Mouse (Mus musculus) embryonic facial prominence, embryonic 14.5 days (tissue): ENCODE measurements around the gene Mcmbp. TPM values are rescaled to one million over a fixed set of nuclear protein-coding genes. Genes with fewer than 3 reads are reported as not detected.

Source experiments
- ATAC-seq: fragments of 200-750 bp; cut with Nextera tagmentation; 2 replicates; pipeline ENCODE4 v1.8.0; 2017; ENCODE audit warnings: low read depth, moderate number of reproducible peaks, moderate TSS enrichment
- DNase-seq: peaks from one replicate; pipeline ENCODE4 v3.0.0-alpha.2; 2015; ENCODE audit warnings: low spot score
- H3K27ac ChIP-seq: fragments of 300-500 bp; sonication (generic); replicated peaks from 2 replicates; pipeline ENCODE4 v1.5.1; 2014; ENCODE audit warnings: low read depth, mild to moderate bottlenecking, low read length, moderate library complexity
- H3K27me3 ChIP-seq: fragments of 300-500 bp; sonication (generic); replicated peaks from 2 replicates; pipeline ENCODE4 v1.6.1; 2014; ENCODE audit warnings: low read length; ENCODE audit not compliant: control insufficient read depth, insufficient read depth
- H3K36me3 ChIP-seq: fragments of 300-500 bp; sonication (generic); 2 replicates; pipeline ENCODE4 v1.6.1; 2014; ENCODE audit warnings: low read length, mixed read lengths; ENCODE audit not compliant: control insufficient read depth, insufficient read depth
- H3K4me1 ChIP-seq: fragments of 300-500 bp; sonication (generic); 2 replicates; pipeline ENCODE4 v1.6.1; 2014; ENCODE audit warnings: antibody characterized with exemption, low read length; ENCODE audit not compliant: control insufficient read depth, insufficient read depth
- H3K4me2 ChIP-seq: fragments of 300-500 bp; sonication (generic); 2 replicates; pipeline ENCODE4 v1.6.1; 2014; ENCODE audit warnings: low read depth, mild to moderate bottlenecking, low read length, moderate library complexity, mixed read lengths
- H3K4me3 ChIP-seq: fragments of 300-500 bp; sonication (generic); 2 replicates; pipeline ENCODE4 v1.5.1; 2014; ENCODE audit warnings: low read depth, mild to moderate bottlenecking, low read length
- H3K9ac ChIP-seq: fragments of 300-500 bp; sonication (generic); 2 replicates; pipeline ENCODE4 v1.6.1; 2014; ENCODE audit warnings: low read depth, mild to moderate bottlenecking, low read length, moderate library complexity, mixed read lengths
- H3K9me3 ChIP-seq: fragments of 300-500 bp; sonication (generic); 2 replicates; pipeline ENCODE4 v1.6.1; 2016; ENCODE audit warnings: low read length; ENCODE audit not compliant: control insufficient read depth
- WGBS: fragments of 180-500 bp; shearing (Covaris S2); extraction: QIAGEN DNeasy Blood & Tissue Kit; methylation state at CpG from one replicate; pipeline ENCODE4 v1.1.7; 2014; 5-methylcytosine and 5-hydroxymethylcytosine counted together
- polyA plus RNA-seq: library from polyadenylated mRNA; unstranded; fragments of >200 nt; fragmentation: Nextera tagmentation; extraction: Ambion mirVana; gene quantifications from 2 replicates; pipeline ENCODE4 v1.2.1, GENCODE M21; 2014

The Mcmbp gene
- polyA plus RNA-seq, 1 experiment from 2014 or later, result 57.9 TPM

GRCm38 (mm10) chr7:128750296-128750695 lies 10.0 kb upstream of the Mcmbp start:
- H3K9me3 ChIP-seq, result no peaks in the 10 kb centered on the region
- H3K4me3 ChIP-seq, result no peak overlapping the region
- H3K27me3 ChIP-seq, result no peaks in the 10 kb centered on the region
- H3K27ac ChIP-seq, result no peak overlapping the region
- ATAC-seq, result no peak
- H3K36me3 ChIP-seq, result peaks cover 55% of the 10 kb centered on the region
- 91% methylated on average over 9 of the region's 9 CpGs for WGBS
- no peak overlapping the region for H3K4me2 ChIP-seq
- H3K4me1 ChIP-seq, result peaks cover 7% of the 10 kb centered on the region
- no peak overlapping the region for H3K9ac ChIP-seq
- no peak for DNase-seq

GRCm38 (mm10) chr7:128748758-128749157 lies 8.5 kb upstream of the Mcmbp start:
- DNase-seq (peak; percentile 66), ATAC-seq (no peak)
- Histone ChIP-seq H3K36me3 (peaks cover 40% of the 10 kb centered on the region), H3K4me1 (peaks cover 10% of the 10 kb centered on the region), H3K27ac (no peak overlapping the region), H3K9ac (no peak overlapping the region), H3K4me3 (no peak overlapping the region), H3K9me3 (no peaks in the 10 kb centered on the region), H3K4me2 (no peak overlapping the region), H3K27me3 (no peaks in the 10 kb centered on the region)
- WGBS, result 68% methylated on average over 3 of the region's 3 CpGs

- Histone ChIP-seq H3K4me1 (peaks cover 10% of the 10 kb centered on the region), H3K27ac (no peak overlapping the region), H3K9me3 (no peaks in the 10 kb centered on the region), H3K27me3 (no peaks in the 10 kb centered on the region), H3K9ac (no peak overlapping the region), H3K4me2 (peak overlapping the region; percentile 86), H3K36me3 (peaks cover 14% of the 10 kb centered on the region), H3K4me3 (peak overlapping the region; percentile 82)
- ATAC-seq, result no peak
- WGBS, result 85% methylated on average over 10 of the region's 10 CpGs
- DNase-seq, result no peak
Measured at GRCm38 (mm10) chr7:128746151-128746550, 5.9 kb upstream of the Mcmbp start.

- peak within 1 kb of the TSS; percentile 96 for H3K9ac ChIP-seq
- DNase-seq (peak; percentile 100), ATAC-seq (peak; percentile 92)
- H3K4me1 ChIP-seq, result peaks cover 10% of the 10 kb centered on the region
- H3K27ac ChIP-seq, result peak within 1 kb of the TSS; percentile 70
- peak within 1 kb of the TSS; percentile 86 for H3K4me2 ChIP-seq
- H3K27me3 ChIP-seq, result no peaks in the 10 kb centered on the region
- no peaks in the 10 kb centered on the region for H3K9me3 ChIP-seq
- H3K36me3 ChIP-seq, result peaks cover 2% of the 10 kb centered on the region; the same call in 1 of the 2 replicates
- H3K4me3 ChIP-seq, result peak within 1 kb of the TSS; percentile 82
- WGBS, result under 1% methylated on average over 51 of the region's 55 CpGs
Measured at GRCm38 (mm10) chr7:128744684-128745485, 4.6 kb upstream of the Mcmbp start, which contains the start of gene Sec23ip. Gene Sec23ip, plus strand, starts transcription at chr7:128744943.

- no peaks in the 10 kb centered on the region for H3K36me3 ChIP-seq
- 0 out of 2 replicates have a peak overlapping the region, but pooled peaks have one; percentile 61 for H3K27ac ChIP-seq
- ATAC-seq, result no peak
- peak overlapping the region; percentile 82 for H3K4me3 ChIP-seq
- H3K27me3 ChIP-seq, result no peaks in the 10 kb centered on the region
- peaks cover 13% of the 10 kb centered on the region for H3K4me1 ChIP-seq
- H3K9ac ChIP-seq, result no peak overlapping the region
- H3K9me3 ChIP-seq, result no peaks in the 10 kb centered on the region
- 62% methylated on average over 2 of the region's 2 CpGs for WGBS
- DNase-seq, result no peak
- peak overlapping the region; percentile 86 for H3K4me2 ChIP-seq
Measured at GRCm38 (mm10) chr7:128743898-128744297, 3.6 kb upstream of the Mcmbp start.

GRCm38 (mm10) chr7:128739462-128740277 lies 625 bp downstream of the Mcmbp start:
- Histone ChIP-seq H3K4me3 (peak overlapping the region; percentile 99), H3K4me2 (peak overlapping the region; percentile 91), H3K9me3 (no peaks in the 10 kb centered on the region), H3K9ac (peak overlapping the region; percentile 95), H3K27ac (peak overlapping the region; percentile 87), H3K36me3 (0 out of 2 replicates have a peak, but pooled peaks cover under 1% of the 10 kb centered on the region), H3K4me1 (peaks cover 13% of the 10 kb centered on the region), H3K27me3 (no peaks in the 10 kb centered on the region)
- ATAC-seq (peak; percentile 31), DNase-seq (peak; percentile 50)
- WGBS, result under 1% methylated on average over 21 of the region's 80 CpGs

- H3K27me3 ChIP-seq, result no peaks in the 10 kb centered on the region
- WGBS, result 2% methylated on average over 15 of the region's 15 CpGs
Measured at GRCm38 (mm10) chr7:128739116-128739461, 1.2 kb downstream of the Mcmbp start.

GRCm38 (mm10) chr7:128738041-128738440 lies 2.3 kb downstream of the Mcmbp start:
- Histone ChIP-seq H3K4me3 (peak overlapping the region; percentile 99), H3K4me1 (peaks cover 10% of the 10 kb centered on the region), H3K27me3 (no peaks in the 10 kb centered on the region), H3K27ac (no peak overlapping the region), H3K36me3 (0 out of 2 replicates have a peak, but pooled peaks cover 3% of the 10 kb centered on the region), H3K9ac (no peak overlapping the region), H3K9me3 (no peaks in the 10 kb centered on the region), H3K4me2 (peak overlapping the region; percentile 91; the same call in 1 of the 2 replicates)
- ATAC-seq (no peak), DNase-seq (no peak)
- WGBS, result 65% methylated on average over 5 of the region's 5 CpGs

More at GRCm38 (mm10) chr7:128739116-128739461, 1.2 kb downstream of the Mcmbp start:
- no peak overlapping the region for H3K27ac ChIP-seq
- peak overlapping the region; percentile 95 for H3K9ac ChIP-seq
- H3K36me3 ChIP-seq, result 0 out of 2 replicates have a peak, but pooled peaks cover 3% of the 10 kb centered on the region
- H3K9me3 ChIP-seq, result no peaks in the 10 kb centered on the region
- ATAC-seq, result no peak
- H3K4me2 ChIP-seq, result peak overlapping the region; percentile 91
- peaks cover 11% of the 10 kb centered on the region for H3K4me1 ChIP-seq
- H3K4me3 ChIP-seq, result peak overlapping the region; percentile 99
- no peak for DNase-seq
